Mouse (Mus musculus): ENCODE measurements around the gene Adh4.

DNA sequence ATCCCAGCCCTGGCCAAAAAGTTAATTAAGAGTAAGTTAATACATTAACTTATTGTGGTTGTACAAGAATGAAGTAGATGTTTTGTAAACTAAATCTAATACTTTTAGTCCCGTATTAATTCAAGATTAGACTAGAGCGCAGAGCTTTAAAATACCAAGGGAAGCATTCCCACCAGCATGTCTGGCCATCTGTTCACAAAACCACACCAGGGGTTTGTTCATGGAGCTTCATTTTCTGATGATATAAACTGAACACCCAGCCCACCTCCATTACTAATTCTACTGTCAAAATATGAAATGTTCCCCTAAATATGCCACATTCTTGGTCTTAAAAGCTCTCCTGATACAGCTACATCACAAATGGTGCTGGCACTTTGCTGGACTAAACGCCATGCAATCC is 43.2 kb downstream of the Adh4 start:
- no peak for TF ChIP-seq POLR2A (IDR thresholded peaks at IDR 0.05; ENCODE audit: low read depth, low read length)
- no peak for TF ChIP-seq CTCF (IDR thresholded peaks at IDR 0.05; ENCODE audit: extremely low read depth, insufficient read length, insufficient replicate concordance, low read depth, low read length)
